Mouse (Mus musculus) embryonic facial prominence, embryonic 14.5 days (tissue): ENCODE results near the gene Jarid2. TPM values are rescaled to one million over a fixed set of nuclear protein-coding genes. Genes with fewer than 3 reads are reported as not detected.

ENCODE experiments used
- ATAC-seq: fragments of 200-750 bp; cut with Nextera tagmentation; 2 replicates; pipeline ENCODE4 v1.8.0; 2017; ENCODE audit warnings: low read depth, moderate number of reproducible peaks, moderate TSS enrichment
- DNase-seq: peaks from one replicate; pipeline ENCODE4 v3.0.0-alpha.2; 2015; ENCODE audit warnings: low spot score
- H3K27ac ChIP-seq: fragments of 300-500 bp; sonication (generic); replicated peaks from 2 replicates; pipeline ENCODE4 v1.5.1; 2014; ENCODE audit warnings: low read depth, mild to moderate bottlenecking, low read length, moderate library complexity
- H3K27me3 ChIP-seq: fragments of 300-500 bp; sonication (generic); replicated peaks from 2 replicates; pipeline ENCODE4 v1.6.1; 2014; ENCODE audit warnings: low read length; ENCODE audit not compliant: control insufficient read depth, insufficient read depth
- H3K36me3 ChIP-seq: fragments of 300-500 bp; sonication (generic); 2 replicates; pipeline ENCODE4 v1.6.1; 2014; ENCODE audit warnings: low read length, mixed read lengths; ENCODE audit not compliant: control insufficient read depth, insufficient read depth
- H3K4me1 ChIP-seq: fragments of 300-500 bp; sonication (generic); 2 replicates; pipeline ENCODE4 v1.6.1; 2014; ENCODE audit warnings: antibody characterized with exemption, low read length; ENCODE audit not compliant: control insufficient read depth, insufficient read depth
- H3K4me2 ChIP-seq: fragments of 300-500 bp; sonication (generic); 2 replicates; pipeline ENCODE4 v1.6.1; 2014; ENCODE audit warnings: low read depth, mild to moderate bottlenecking, low read length, moderate library complexity, mixed read lengths
- H3K4me3 ChIP-seq: fragments of 300-500 bp; sonication (generic); 2 replicates; pipeline ENCODE4 v1.5.1; 2014; ENCODE audit warnings: low read depth, mild to moderate bottlenecking, low read length
- H3K9ac ChIP-seq: fragments of 300-500 bp; sonication (generic); 2 replicates; pipeline ENCODE4 v1.6.1; 2014; ENCODE audit warnings: low read depth, mild to moderate bottlenecking, low read length, moderate library complexity, mixed read lengths
- H3K9me3 ChIP-seq: fragments of 300-500 bp; sonication (generic); 2 replicates; pipeline ENCODE4 v1.6.1; 2016; ENCODE audit warnings: low read length; ENCODE audit not compliant: control insufficient read depth
- WGBS: fragments of 180-500 bp; shearing (Covaris S2); extraction: QIAGEN DNeasy Blood & Tissue Kit; methylation state at CpG from one replicate; pipeline ENCODE4 v1.1.7; 2014; 5-methylcytosine and 5-hydroxymethylcytosine counted together
- polyA plus RNA-seq: library from polyadenylated mRNA; unstranded; fragments of >200 nt; fragmentation: Nextera tagmentation; extraction: Ambion mirVana; gene quantifications from 2 replicates; pipeline ENCODE4 v1.2.1, GENCODE M21; 2014

Jarid2 gene
- polyA plus RNA-seq, 1 experiment from 2014 or later = 16.1 TPM

- H3K27me3 ChIP-seq = no peaks in the 10 kb centered on the region
- no peaks in the 10 kb centered on the region for H3K9me3 ChIP-seq
- no peaks in the 10 kb centered on the region for H3K4me1 ChIP-seq
- H3K4me2 ChIP-seq = no peak overlapping the region
- 0 out of 2 replicates have a peak, but pooled peaks cover 5% of the 10 kb centered on the region for H3K36me3 ChIP-seq
- no peak overlapping the region for H3K9ac ChIP-seq
- no peak overlapping the region for H3K4me3 ChIP-seq
- ATAC-seq (no peak), DNase-seq (no peak)
- WGBS = 69% methylated on average over 18 of the region's 18 CpGs
- no peak overlapping the region for H3K27ac ChIP-seq
Measured at GRCm38 (mm10) chr13:44932307-44933264, 203.3 kb downstream of the Jarid2 start.

GRCm38 (mm10) chr13:44933575-44933974, 204.3 kb downstream of the Jarid2 start:
- ATAC-seq (no peak), DNase-seq (no peak)
- Histone ChIP-seq H3K9ac (no peak overlapping the region), H3K27ac (no peak overlapping the region), H3K36me3 (0 out of 2 replicates have a peak, but pooled peaks cover 5% of the 10 kb centered on the region), H3K4me3 (no peak overlapping the region), H3K9me3 (no peaks in the 10 kb centered on the region), H3K4me1 (no peaks in the 10 kb centered on the region), H3K4me2 (no peak overlapping the region), H3K27me3 (no peaks in the 10 kb centered on the region)
- 62% methylated on average over 7 of the region's 7 CpGs for WGBS

DNA sequence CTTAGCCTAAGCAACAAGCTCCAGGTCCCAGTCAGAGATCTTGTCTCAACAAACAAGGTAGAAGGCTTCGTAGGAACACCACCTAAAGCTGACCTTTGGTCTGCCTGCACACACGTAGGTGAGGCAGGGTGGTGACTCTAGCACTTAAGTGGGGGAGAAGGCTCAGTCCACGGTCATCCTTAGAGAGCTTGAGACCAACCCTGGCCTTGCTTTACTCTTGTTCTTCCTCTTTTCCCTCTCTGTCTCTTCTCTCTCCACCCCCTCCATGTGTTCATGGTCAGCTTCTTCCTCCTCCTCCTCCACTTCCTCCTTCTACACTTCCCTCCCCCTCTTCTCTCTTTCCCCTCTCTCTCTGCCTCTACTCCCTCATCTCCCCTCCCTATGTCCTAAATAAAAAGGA, 208.4 kb downstream of the Jarid2 start:
- no peak for ATAC-seq
- no peak overlapping the region for H3K4me2 ChIP-seq
- H3K9ac ChIP-seq = no peak overlapping the region
- H3K27me3 ChIP-seq = no peaks in the 10 kb centered on the region
- H3K9me3 ChIP-seq = no peaks in the 10 kb centered on the region
- peaks cover 8% of the 10 kb centered on the region; the same call in 1 of the 2 replicates for H3K4me1 ChIP-seq
- 84% methylated on average over 3 of the region's 3 CpGs for WGBS
- no peak overlapping the region for H3K27ac ChIP-seq
- DNase-seq = no peak
- H3K4me3 ChIP-seq = no peak overlapping the region
- 0 out of 2 replicates have a peak, but pooled peaks cover 5% of the 10 kb centered on the region for H3K36me3 ChIP-seq

GRCm38 (mm10) chr13:44939326-44940035, 210.2 kb downstream of the Jarid2 start:
- H3K27ac ChIP-seq = no peak overlapping the region
- H3K9ac ChIP-seq = no peak overlapping the region
- peaks cover 8% of the 10 kb centered on the region; the same call in 1 of the 2 replicates for H3K4me1 ChIP-seq
- ATAC-seq (no peak), DNase-seq (peak; percentile 64)
- WGBS = 54% methylated on average over 8 of the region's 8 CpGs
- no peaks in the 10 kb centered on the region for H3K27me3 ChIP-seq
- no peak overlapping the region for H3K4me3 ChIP-seq
- H3K36me3 ChIP-seq = peaks cover 12% of the 10 kb centered on the region; the same call in 1 of the 2 replicates
- no peaks in the 10 kb centered on the region for H3K9me3 ChIP-seq
- H3K4me2 ChIP-seq = no peak overlapping the region

DNA sequence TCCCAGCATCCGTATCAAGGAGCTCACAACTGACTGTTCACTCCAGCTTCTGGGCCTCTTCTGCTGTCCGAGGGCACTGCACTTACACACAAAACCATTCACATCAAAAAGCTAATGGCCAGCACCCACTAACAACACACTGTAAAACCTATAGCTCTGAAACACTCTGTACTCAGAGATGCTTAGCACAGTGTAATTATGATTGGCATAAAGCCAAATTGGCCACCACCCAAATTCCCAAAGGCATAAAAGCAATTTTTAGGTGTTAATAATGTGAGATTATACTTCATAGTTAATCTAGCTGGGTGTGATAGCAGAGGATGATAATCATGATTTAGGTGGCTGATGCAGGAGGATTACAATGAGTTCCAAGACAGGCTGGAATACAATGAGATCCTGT, 214.3 kb downstream of the Jarid2 start:
- H3K4me2 ChIP-seq = no peak overlapping the region
- no peaks in the 10 kb centered on the region for H3K27me3 ChIP-seq
- WGBS = 69% methylated on average over 2 of the region's 2 CpGs
- no peak overlapping the region for H3K4me3 ChIP-seq
- H3K9ac ChIP-seq = no peak overlapping the region
- ATAC-seq = peak; percentile 51; the same call in 1 of the 2 replicates
- peaks cover 14% of the 10 kb centered on the region for H3K4me1 ChIP-seq
- no peaks in the 10 kb centered on the region for H3K9me3 ChIP-seq
- no peak overlapping the region for H3K27ac ChIP-seq
- peaks cover 8% of the 10 kb centered on the region; the same call in 1 of the 2 replicates for H3K36me3 ChIP-seq
- peak; percentile 47 for DNase-seq

DNA sequence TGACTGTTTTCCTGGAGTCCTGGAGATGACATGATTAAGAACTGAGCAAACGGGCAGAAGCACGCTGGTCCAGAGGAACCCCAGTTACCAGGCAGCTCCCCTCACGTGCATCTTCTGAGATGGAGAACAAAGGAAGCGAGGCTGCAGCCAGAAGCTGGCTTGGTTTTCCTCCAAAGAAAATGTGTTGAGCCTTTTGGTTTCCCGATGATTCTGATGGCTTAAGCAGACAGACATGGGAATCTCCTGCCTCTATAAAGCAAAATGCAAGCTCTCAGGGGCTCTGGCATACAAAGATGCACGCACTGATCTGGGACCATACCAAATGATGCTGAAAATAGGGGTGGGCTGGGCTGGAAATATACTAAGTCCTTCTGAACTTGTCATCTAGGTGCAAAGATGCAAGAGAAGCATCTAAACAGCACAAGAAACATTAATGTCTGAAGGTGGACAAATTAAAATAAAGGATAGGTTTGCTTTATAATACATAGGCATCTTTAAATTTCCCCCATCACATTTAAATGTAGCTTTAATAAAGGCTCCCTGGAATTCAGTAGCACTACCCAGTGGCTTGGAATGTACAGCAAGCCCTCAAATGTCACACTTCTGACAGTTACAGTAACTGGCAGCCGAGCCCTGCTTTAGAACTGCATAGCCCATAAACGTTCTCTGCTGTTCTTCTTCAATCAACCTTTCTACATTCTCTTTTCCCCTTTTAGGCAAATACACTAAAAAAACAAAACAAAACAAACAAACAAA, 217.8 kb downstream of the Jarid2 start:
- Histone ChIP-seq H3K9ac (peak overlapping the region; percentile 23; the same call in 1 of the 2 replicates), H3K9me3 (no peaks in the 10 kb centered on the region), H3K36me3 (peaks cover 8% of the 10 kb centered on the region; the same call in 1 of the 2 replicates), H3K4me3 (peak overlapping the region; percentile 23), H3K4me2 (peak overlapping the region; percentile 42), H3K27ac (peak overlapping the region; percentile 33), H3K4me1 (peaks cover 5% of the 10 kb centered on the region; the same call in 1 of the 2 replicates), H3K27me3 (no peaks in the 10 kb centered on the region)
- 0 out of 2 replicates have a peak, but pooled peaks have one; percentile 54 for ATAC-seq
- DNase-seq = peak; percentile 50
- 34% methylated on average over 8 of the region's 8 CpGs for WGBS

DNA sequence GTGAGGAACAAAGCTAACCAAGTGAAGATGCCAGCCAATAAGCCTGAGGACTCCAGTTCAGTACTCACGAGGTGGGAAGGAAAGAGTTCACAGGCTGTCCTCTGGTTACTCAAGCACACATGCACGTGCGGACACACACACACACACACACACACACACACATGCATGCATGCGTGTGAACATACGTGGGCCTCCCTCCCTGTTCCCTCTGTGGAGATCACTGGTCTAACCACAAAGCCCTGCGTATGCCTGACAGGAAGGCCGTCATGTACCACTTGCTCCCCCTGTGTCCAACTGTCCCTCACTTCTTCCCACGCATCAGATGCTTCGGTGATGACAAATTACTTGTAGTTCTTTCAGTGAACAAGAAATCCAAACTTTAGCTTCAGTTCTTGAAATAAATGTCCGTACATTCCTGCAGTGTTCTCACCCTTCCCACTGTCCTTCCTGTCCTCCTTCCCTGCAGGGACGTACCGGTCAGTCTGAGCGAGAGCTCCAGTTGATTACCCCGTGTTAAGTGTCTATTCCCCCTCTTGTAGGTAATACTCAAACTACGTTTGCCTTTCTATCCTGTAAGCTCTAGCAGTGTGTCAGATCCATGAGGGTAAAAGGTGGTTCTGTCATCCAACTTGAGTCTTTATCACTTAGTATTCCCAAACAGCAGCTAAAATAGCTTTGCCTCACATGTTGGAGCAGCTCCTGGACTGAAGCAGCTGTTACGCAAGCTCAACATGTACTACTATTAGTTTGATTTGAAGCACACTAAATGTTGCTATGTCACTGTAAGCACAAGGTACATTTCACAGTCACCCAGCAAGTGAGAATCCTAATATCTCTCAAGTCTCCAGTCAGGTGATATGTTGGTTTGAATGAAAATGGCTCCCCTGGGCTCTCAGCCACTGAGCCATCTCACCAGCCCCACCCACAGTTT, 219.3 kb downstream of the Jarid2 start:
- Histone ChIP-seq H3K9me3 (no peaks in the 10 kb centered on the region), H3K27ac (no peak overlapping the region), H3K4me3 (no peak overlapping the region), H3K4me1 (peaks cover 5% of the 10 kb centered on the region; the same call in 1 of the 2 replicates), H3K4me2 (no peak overlapping the region), H3K36me3 (peaks cover 8% of the 10 kb centered on the region; the same call in 1 of the 2 replicates), H3K27me3 (no peaks in the 10 kb centered on the region), H3K9ac (no peak overlapping the region)
- ATAC-seq = no peak
- no peak for DNase-seq
- WGBS = 86% methylated on average over 16 of the region's 16 CpGs
